Mouse (Mus musculus): ENCODE results near the gene Rnase11. TPM values are rescaled to one million over a fixed set of nuclear protein-coding genes. Genes with fewer than 3 reads are reported as not detected.

The Rnase11 gene
- total RNA-seq, 2 experiments from 2014 or later = not detected

- no peak for DNase-seq (ENCODE audit: low spot score in 2 of 2)
- intact Hi-C loops (cut with DNase I) = loop anchor here (10.0 kb wide), 1 partner anchor 930 kb away; the partner anchor contains the start of gene Tmem253
These were observed 35.1 kb upstream of the Rnase11 start for GRCm38 (mm10) chr14:51085086-51085485.

DNA sequence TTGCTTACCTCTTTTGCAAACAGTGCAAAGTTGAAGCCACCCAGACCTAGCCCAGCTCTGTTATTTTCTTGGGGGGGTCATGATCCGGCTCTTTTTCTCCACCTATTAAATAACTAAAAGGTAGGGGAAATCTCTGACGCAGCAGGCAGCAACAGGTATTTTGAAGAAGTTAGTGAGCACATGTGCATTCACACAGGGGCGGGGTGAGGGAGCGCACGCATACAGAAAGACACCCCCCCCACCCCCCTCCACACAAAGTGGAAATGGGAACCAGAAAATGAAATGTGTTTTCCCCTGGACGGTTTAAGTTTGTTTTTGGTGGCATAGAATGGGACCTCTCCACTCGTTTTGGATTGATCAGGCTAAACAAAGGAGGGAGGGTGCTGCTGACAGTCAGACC lies 33.8 kb upstream of the Rnase11 start:
- no peak for DNase-seq (ENCODE audit: low spot score in 2 of 2)
- intact Hi-C loops (cut with DNase I) = loop anchor here (10.0 kb wide), 1 partner anchor 931 kb away; the partner anchor contains the start of gene Tmem253

GRCm38 (mm10) chr14:51082599-51083581 lies 32.9 kb upstream of the Rnase11 start:
- intact Hi-C loops (cut with DNase I) = loop anchor here (10.0 kb wide), 1 partner anchor 932 kb away; the partner anchor contains the start of gene Tmem253
- DNase-seq (ENCODE audit: low spot score in 2 of 2) = peak; percentile 62 to 68

DNA sequence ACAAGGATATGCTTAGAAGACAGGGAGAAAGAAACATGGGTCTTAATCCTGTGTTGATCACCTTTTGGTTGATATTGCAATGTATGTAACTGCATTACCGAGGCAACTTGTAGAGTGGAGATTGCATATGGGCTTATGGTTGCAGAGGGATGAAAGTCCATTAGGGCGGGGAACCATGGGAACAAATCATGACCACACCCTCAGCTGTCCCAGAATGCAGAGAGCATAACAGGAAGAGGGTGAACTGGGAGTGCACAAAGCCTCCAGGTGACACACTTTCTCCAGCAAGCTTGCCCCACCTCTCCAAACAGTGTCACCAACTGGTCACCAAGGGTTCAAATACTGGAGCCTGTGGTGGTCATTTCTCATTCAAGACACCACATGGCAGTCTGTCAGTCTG lies 31.1 kb upstream of the Rnase11 start:
- DNase-seq (ENCODE audit: low spot score in 2 of 2) = no peak
- intact Hi-C loops (cut with DNase I) = loop anchor here (10.0 kb wide), 1 partner anchor 934 kb away; the partner anchor contains the start of gene Tmem253

- intact Hi-C loops (cut with DNase I) = no loop called here
- DNase-seq (ENCODE audit: low spot score in 2 of 2) = no peak
These were observed 29.2 kb upstream of the Rnase11 start for GRCm38 (mm10) chr14:51079180-51079579.

- intact Hi-C loops (cut with DNase I) = no loop called here
- no peak for DNase-seq (ENCODE audit: low spot score in 2 of 2)
These were observed 24.4 kb upstream of the Rnase11 start, which contains the start of gene Olfr750 for GRCm38 (mm10) chr14:51074335-51074734. TSS of gene Olfr750 (minus strand) at chr14:51074435.

GRCm38 (mm10) chr14:51069617-51070016 lies 19.7 kb upstream of the Rnase11 start:
- DNase-seq (ENCODE audit: low spot score in 2 of 2) = no peak
- intact Hi-C loops (cut with DNase I) = no loop called here

DNA sequence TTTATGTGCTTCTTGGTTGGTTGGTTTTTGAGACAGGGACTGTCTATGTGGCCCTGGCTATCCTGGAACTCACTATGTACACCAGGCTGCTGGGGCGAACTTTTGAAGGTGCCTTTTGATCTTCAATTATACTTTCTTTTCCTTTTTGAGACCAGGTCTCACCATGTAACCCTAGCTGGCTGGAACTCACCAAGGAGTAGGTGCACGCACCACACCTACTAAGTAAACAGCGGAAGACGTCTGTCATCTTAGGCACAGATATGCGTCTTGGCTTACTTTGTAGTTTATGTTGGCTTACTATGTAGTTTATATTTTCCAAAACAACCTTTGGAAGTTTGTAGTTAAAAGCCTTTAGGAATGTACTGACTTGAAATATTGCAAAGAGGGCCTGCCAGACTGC lies 19.0 kb upstream of the Rnase11 start:
- intact Hi-C loops (cut with DNase I) = no loop called here
- DNase-seq (ENCODE audit: low spot score in 2 of 2) = no peak

GRCm38 (mm10) chr14:51060761-51061160 lies 10.8 kb upstream of the Rnase11 start:
- DNase-seq (ENCODE audit: low spot score in 2 of 2) = no peak
- intact Hi-C loops (cut with DNase I) = no loop called here

GRCm38 (mm10) chr14:51057401-51057831 lies 7.5 kb upstream of the Rnase11 start, which contains the start of gene Rnase12:
TSS of gene Rnase12 (minus strand) at chr14:51057661.
- intact Hi-C loops (cut with DNase I) = no loop called here
- DNase-seq (ENCODE audit: low spot score in 2 of 2) = no peak

- intact Hi-C loops (cut with DNase I) = no loop called here
- no peak for DNase-seq (ENCODE audit: low spot score in 2 of 2)
These were observed 4.6 kb upstream of the Rnase11 start for GRCm38 (mm10) chr14:51054243-51055237.

DNA sequence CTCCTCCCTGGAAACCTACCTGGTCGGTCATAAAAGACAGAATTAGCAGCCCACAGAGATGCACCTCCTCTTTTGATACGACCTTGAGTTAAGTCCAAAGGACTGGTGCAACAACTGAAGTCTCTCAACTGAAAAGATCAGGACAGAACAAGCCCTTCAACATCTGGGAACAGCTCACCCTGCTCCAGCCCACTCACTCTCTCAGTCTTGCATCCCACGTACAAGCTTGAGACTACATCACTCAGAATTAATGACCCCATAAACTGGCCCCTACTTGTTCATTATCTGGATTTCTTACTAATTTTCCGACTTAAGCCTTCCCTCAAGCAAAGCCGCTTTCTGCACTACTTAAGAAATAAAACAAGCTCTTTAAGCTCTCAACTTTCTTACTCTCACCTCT lies 3.2 kb upstream of the Rnase11 start:
- no peak for DNase-seq (ENCODE audit: low spot score in 2 of 2)
- intact Hi-C loops (cut with DNase I) = no loop called here

GRCm38 (mm10) chr14:51051941-51052340 lies 2.0 kb upstream of the Rnase11 start:
- intact Hi-C loops (cut with DNase I) = no loop called here
- no peak for DNase-seq (ENCODE audit: low spot score in 2 of 2)

- intact Hi-C loops (cut with DNase I) = no loop called here
- DNase-seq (ENCODE audit: low spot score in 2 of 2) = no peak
These were observed 2.1 kb downstream of the Rnase11 start for GRCm38 (mm10) chr14:51047846-51048245.

DNA sequence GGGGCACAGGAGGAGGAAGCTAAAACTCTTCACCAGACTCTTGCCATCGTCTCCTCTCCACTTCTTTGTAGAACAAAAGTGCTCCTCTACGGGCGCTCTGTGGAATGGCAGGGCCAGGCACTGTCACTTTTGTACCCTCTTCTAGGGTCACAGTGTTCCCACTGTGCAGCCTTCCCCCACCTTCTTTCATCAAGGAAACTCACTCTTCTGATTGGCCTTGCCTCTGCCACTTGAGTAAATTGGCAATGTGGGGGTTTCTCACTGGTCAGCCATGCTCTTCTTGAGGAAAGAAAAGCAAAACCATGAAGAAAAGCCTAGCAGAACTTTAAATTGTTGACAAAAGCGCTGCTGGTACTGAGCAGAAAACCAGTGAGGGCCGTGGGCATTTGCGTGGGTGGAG lies 8.2 kb downstream of the Rnase11 start, which contains the start of gene Rnase9:
Gene Rnase9, minus strand, starts transcription at position 101 of the 400 bp plus-strand sequence.
- no peak for DNase-seq (ENCODE audit: low spot score in 2 of 2)
- intact Hi-C loops (cut with DNase I) = no loop called here

DNA sequence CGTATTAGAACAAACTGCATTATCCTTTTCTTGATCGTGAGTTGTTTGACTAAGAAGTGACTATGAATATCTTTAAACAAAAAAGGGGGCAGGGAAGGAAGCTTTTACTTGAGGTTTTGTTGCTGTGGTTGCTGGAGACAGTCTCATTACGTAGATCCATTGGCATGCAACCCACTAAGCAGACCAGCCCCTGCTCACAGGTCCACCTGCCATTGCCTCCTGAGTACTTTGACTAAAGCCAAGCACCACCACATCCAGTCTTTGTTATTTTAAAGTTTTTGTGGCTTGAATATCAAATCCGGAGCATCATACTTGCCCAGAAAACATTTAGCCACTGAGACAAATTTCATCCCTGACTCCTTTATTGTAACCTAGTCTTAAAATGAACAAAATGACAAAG lies 13.7 kb downstream of the Rnase11 start:
- intact Hi-C loops (cut with DNase I) = no loop called here
- DNase-seq (ENCODE audit: low spot score in 2 of 2) = no peak

DNA sequence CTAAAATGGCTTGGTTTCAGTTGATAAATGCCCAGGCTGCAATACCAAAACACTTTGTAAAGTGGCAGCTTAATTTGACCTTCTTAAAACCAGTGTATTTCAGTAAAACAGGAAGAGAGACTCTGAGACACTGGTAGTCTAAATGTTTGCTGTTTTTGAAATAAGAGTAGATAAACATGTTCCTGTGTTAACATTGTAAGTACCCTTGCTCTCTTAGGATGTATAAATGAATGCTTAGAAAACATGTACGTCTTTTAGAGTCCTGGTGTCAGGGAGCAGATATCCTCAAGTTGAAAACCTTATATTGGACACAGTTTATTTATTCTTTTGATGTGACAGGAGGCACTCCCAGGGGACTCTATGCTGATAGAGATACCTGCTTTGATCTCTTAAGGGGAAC lies 14.8 kb downstream of the Rnase11 start:
- no peak for DNase-seq (ENCODE audit: low spot score in 2 of 2)
- intact Hi-C loops (cut with DNase I) = no loop called here

DNA sequence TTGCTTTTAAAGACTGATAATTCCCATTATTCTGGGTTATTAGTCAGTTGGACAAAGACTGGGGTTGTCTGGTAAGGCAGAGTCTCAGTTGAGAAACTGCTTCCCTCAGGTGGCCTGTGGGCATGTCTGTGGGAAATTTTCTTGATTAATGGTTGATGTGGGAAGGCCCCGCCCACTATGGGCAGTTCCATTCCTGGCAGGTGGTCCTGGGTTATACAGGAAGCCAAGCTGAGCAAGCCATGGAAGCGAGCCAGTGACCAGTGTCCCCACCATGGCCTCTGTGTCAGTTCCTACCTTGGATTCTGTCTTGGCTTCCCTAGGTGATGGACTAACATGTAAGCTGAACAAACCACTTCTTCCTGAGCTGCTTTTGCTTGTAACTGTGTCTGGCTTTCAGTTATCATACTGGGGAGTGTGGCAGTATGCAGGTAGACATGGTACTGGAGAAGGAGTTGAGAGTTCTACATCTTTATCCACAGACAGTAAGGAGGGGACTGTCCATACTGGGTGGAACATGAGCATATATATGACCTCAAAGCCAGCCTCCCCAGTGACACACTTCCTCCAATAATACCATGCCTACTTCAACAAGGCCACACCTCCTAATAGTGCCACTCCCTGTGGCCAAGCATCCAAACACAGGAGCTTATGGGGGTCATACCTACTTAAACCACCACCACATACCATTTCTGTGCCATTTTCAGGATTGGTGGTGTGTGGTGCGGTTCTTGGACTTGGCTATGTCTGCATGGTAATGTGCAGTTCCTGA lies 22.4 kb downstream of the Rnase11 start:
- no peak for DNase-seq (ENCODE audit: low spot score in 2 of 2)
- intact Hi-C loops (cut with DNase I) = loop anchor here (2.0 kb wide), 1 partner anchor 71 kb away; no protein-coding TSS in a partner anchor

Measured in left cerebral cortex, postnatal 25 days (tissue).